Mouse (Mus musculus): ENCODE results near the gene Kcnd3.

DNA sequence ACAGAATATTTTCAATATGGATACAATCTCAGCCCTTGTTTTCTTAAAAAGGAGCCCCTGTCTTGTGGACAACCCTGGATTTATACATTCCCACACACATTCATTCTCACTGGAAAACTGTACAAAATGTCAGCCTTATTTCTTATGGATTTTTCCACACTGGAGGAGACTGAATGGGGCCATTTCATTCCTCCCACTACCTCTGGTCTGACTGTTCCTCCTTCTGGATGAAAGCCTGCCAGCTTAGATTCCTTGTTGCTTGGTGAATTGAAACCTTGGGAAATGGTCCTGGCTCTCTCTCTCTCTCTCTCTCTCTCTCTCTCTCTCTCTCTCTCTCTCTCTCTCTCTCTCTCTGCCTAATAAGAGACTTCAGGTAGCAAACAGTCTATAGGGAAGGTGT lies 260.7 kb downstream of the Kcnd3 start:
- TF ChIP-seq POLR2A (IDR thresholded peaks at IDR 0.05; ENCODE audit: insufficient read depth, low read depth, low read length) (no peak), CTCF (IDR thresholded peaks at IDR 0.05; ENCODE audit: insufficient read depth, low read depth, low read length) (no peak)

Data from olfactory bulb, adult 2 months (tissue).